Mouse (Mus musculus): Measurements from ENCODE around the gene Aco1.

Gene Aco1

DNA sequence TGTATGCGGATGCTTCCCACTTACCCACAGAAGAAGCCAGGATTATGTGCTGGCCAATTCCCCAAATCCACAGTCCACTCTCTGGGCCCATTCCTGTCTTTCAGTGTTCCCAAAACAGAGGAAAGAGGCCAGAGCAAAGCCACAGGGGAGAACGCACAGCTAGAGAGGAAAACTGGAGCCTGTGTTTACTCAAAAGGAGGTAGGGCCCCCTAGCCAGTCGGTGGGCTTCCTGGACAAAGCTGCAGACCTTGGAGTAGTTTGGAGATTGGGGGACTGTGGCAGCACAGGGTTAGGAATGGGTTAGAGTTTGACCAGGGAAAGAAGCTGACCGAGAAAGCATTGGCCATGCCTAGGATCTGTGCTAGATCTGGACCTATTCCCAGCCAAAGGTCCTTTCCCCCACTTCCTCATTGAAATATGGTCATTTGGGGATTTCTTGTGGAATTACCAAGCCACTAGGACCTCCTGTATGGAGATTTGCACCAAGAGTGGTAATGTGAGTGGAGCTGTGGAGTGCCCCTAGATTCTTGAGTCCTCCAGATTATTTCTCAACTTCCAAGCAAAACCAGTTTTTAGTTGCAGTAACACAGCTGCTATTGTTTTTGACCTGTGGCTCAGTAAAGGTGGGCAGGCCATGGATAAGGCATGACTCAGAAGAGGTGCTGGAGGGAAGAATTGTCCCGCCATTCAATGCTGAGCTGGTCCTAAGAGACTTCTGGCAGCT lies 14.8 kb downstream of the Aco1 start:
- DNase-seq (ENCODE audit: low spot score), result no peak

GRCm38 (mm10) chr4:40158224-40158540 lies 15.3 kb downstream of the Aco1 start:
- no peak for DNase-seq (ENCODE audit: low spot score)

DNA sequence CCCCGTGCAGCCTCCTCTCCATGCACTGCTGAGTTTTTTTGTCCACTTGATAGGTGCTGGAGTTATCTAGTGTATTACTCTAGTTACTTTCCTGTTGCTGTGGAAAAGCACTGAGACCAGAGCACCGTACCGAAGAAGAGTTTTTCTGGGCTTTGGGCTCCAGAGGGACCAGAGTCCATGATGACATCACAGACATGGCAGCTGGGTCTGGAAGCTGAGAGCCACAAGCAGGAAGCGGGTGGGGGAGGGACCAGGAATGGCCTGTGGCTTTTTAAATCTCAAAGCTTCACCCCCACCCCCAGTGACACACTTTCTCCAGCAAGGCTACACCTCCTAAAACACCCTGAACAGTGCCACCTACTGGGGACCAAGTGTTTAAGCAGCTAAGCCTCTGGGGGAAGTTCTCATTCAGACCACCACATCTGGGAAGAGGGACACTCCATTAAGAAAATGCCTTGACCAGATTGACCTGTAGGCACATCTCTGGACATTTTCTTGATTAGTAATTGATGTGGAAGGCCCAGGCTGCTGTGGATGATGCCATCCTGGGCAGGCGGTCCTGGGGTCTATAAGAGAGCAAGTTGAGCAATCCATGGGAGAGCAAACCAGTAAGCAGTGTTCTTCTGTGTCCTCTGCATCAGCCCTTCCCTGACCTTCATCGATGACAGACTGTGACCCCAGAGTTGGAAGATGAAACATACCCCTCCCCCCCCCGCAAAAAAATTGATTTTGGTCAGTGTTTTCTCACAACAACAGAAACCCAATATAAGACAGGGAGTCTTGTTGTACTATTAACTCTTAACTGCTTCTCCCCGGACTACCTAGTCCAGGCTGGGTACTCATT lies 17.9 kb downstream of the Aco1 start:
- no peak for DNase-seq (ENCODE audit: low spot score)

- no peak for DNase-seq (ENCODE audit: low spot score)
Observed at GRCm38 (mm10) chr4:40163646-40164045, 20.8 kb downstream of the Aco1 start.

- DNase-seq (ENCODE audit: low spot score), result no peak
Observed at GRCm38 (mm10) chr4:40171477-40171876, 28.6 kb downstream of the Aco1 start.

- no peak for DNase-seq (ENCODE audit: low spot score)
Observed at GRCm38 (mm10) chr4:40172336-40172735, 29.5 kb downstream of the Aco1 start.

- no peak for DNase-seq (ENCODE audit: low spot score)
Observed at GRCm38 (mm10) chr4:40174321-40174720, 31.4 kb downstream of the Aco1 start.

GRCm38 (mm10) chr4:40178584-40178983 lies 35.7 kb downstream of the Aco1 start:
- no peak for DNase-seq (ENCODE audit: low spot score)

DNA sequence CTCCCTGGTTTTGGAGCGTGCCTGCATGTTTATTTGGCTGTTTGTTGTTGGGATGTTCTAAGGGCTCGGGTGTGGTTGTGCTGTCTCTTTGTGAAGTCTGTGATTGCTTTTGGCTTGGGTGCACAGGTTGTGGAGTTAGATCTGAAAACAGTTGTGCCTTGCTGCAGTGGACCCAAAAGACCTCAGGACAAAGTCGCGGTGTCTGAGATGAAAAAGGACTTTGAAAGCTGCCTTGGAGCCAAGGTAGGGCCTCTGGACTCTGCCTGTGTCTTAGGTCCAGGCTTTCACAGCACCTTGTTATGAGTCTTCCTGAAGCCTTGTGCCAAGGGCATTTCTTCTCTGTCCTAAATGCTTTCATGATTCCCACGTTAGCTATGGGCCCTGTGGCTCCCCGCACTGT lies 37.2 kb downstream of the Aco1 start:
- DNase-seq (ENCODE audit: low spot score), result no peak

GRCm38 (mm10) chr4:40181681-40182080 lies 38.8 kb downstream of the Aco1 start:
- DNase-seq (ENCODE audit: low spot score), result no peak

DNA sequence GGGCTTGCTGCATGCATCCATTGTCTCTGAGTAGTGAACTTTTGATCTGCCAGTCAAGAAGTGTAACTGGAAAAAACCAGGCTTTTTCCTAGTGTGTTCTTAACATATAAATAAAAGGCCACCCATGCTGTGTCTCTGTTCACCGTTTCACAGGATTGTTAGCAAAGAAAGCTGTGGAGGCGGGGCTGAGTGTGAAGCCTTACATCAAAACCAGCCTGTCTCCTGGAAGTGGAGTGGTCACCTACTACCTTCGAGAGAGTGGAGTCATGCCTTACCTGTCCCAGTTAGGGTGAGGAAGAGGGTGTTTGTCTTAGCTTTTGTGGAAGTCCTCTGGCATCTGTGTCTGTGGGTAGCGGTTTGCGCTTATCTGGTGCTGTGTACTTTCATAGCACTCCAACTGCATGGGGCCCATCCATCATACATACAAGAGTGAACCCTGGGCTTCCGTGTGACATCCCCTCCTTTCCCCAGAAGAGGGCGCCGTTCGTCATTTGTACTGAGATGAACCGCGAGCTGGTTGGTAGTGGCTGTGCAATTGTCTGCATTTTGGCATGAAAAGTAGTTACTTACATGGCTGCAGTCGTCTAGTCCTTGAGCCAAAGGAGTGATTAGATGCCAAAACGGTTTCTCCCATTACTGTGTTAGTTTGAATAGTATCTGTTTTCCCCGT lies 39.9 kb downstream of the Aco1 start:
- DNase-seq (ENCODE audit: low spot score), result peak; percentile 50

- no peak for DNase-seq (ENCODE audit: low spot score)
Observed at GRCm38 (mm10) chr4:40183781-40184180, 40.9 kb downstream of the Aco1 start.

DNA sequence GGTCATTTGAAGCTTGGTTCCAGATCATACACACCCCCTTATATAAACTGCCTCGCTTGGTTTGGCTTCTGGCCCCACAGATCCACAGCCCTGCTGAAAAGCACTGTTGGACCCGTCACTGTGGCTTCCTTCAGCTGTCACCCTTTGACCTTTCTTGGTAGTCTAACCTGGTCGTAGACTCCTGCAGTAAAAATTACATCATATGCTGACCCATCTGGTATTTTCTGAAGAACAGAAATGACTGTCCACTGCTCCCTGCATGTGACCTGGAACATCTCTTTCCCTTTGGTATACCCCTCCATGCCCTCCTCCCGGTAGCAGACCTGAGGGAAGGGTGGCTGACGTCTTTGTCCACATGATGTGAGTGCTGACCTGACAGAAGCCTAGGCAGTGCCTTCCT lies 41.6 kb downstream of the Aco1 start:
- no peak for DNase-seq (ENCODE audit: low spot score)

- no peak for DNase-seq (ENCODE audit: low spot score)
Observed at GRCm38 (mm10) chr4:40187956-40188355, 45.1 kb downstream of the Aco1 start.

DNA sequence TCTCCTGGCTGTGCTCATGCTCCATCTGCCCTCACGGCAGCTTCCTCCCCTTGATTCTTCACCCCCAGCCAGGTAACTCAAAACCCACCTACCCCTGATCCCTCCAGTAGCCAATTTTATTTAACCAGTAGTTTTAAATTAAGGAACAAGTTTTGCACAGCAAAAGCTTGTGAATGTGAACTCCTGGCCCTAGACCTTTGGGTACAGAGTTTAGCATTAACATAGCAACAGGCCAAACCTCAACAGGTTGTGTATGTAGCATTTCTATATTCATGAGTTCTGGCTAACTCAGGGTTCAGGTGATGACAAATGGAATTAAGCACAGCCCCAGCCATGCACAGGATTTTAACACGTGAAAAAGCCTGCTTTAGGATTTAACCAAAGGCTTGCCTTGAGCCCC lies 49.4 kb downstream of the Aco1 start:
- no peak for DNase-seq (ENCODE audit: low spot score)

GRCm38 (mm10) chr4:40193461-40193860 lies 50.6 kb downstream of the Aco1 start:
- DNase-seq (ENCODE audit: low spot score), result no peak

DNA sequence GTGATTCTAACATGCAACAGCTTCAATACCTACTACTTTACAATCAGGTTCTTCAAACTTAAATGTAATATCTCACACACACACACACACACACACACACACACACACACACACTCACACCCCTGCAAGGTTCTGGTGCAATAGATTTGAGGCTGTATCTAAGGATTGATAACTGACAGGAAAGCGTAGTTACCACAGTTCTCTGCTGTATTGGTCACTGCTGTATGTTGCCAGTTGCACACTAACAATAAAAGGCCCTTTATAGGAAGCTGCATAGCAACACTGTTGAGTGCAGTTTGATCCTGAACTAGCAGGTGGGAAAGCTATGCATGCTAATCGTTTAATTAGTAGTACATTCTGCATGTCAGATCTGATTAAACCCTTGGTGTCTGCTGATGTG lies 52.5 kb downstream of the Aco1 start:
- no peak for DNase-seq (ENCODE audit: low spot score)

DNA sequence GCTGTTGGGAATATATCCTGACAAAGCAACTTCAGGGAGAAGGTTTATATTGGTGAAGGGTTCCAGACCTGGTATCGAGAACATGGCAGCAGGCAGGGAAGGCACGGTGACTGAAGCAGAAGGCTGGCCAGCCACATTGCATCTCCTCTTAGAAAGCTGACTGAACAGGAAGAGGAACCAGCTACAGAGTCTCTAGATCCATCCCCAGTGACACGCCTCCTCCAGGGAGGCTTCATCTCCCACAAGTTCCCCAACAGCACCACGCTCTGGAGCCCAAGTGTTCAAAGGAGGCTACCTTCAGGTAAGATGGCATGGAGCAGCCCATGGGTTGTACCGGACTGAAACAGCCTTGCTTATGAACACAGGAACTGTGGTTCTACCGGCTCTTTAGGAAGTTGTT lies 59.3 kb downstream of the Aco1 start:
- no peak for DNase-seq (ENCODE audit: low spot score)

DNA sequence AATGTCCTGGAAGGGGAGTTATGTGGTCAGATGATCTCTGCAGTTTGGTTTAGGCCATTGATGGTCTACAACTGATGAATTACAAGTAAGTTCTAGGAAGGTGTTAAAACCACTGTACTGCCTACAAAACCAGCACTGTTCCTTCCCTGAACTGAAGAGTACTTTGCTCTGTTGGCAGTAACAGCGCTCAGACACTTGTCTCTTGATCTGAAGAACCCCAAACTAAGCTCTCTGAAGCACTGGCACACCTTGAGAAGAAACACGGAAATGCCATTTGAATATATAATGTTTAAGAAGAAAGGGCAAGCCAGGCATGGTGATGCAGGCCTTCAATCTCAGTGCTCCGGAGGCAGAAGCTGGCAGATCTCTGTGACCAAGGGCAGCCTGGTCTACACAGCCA lies 61.5 kb downstream of the Aco1 start:
- no peak for DNase-seq (ENCODE audit: low spot score)

DNA sequence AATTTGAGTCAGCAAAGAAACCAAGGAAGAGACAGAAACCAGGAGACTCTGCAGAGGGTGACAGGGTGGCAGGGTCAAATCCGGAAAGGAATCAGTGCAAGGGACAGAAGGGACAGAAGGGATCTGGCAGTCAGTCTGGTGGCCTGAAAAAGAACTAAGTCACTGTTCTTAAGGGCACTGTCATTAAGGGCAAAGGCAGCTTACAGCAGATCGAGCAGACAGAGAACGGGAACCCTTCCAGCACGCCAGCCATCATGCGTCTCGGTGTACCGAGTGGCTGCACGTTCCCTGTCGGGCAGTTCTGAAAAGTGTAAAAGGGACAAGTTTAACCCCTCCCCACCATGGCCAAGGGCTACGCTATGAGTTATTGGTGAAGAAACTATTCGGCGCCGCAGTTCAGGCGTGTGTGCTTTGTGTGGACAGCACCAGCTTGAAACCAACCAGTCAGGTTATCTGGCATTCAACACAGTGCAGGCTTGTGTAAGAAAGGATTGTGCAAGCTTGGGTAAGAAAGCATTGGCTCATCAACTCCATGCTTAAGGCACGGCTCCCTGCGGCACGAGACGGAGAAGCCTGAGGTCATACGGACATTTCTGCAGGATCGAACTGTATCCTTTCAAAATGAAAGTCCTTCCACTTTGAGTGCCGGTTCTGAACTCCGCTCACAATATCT lies 62.5 kb downstream of the Aco1 start:
- no peak for DNase-seq (ENCODE audit: low spot score)

GRCm38 (mm10) chr4:40207701-40208100 lies 64.8 kb downstream of the Aco1 start:
- no peak for DNase-seq (ENCODE audit: low spot score)

GRCm38 (mm10) chr4:40212177-40212576 lies 69.3 kb downstream of the Aco1 start:
- DNase-seq (ENCODE audit: low spot score), result no peak

GRCm38 (mm10) chr4:40217910-40218309 lies 75.0 kb downstream of the Aco1 start:
- no peak for DNase-seq (ENCODE audit: low spot score)
